Mouse (Mus musculus): ENCODE data around the gene Gm28042. TPM values are rescaled to one million over a fixed set of nuclear protein-coding genes. Genes with fewer than 3 reads are reported as not detected.

Gene Gm28042
- polyA plus RNA-seq, 1 experiment from 2014 or later: 1.9 TPM

GRCm38 (mm10) chr2:119995391-119996281, 31.7 kb upstream of the Gm28042 start:
- ATAC-seq (ENCODE audit: extremely low read depth, insufficient number of reproducible peaks, low FRiP score, low TSS enrichment): 0 out of 2 replicates have a peak, but pooled peaks have one; percentile 34
- Histone ChIP-seq H3K4me3 (no peak overlapping the region), H3K9me3 (no peaks in the 10 kb centered on the region), H3K9ac (peak overlapping the region; percentile 59), H3K27me3 (replicated peaks) (no peaks in the 10 kb centered on the region), H3K4me1 (peaks cover 28% of the 10 kb centered on the region), H3K27ac (replicated peaks) (peak overlapping the region; percentile 87), H3K4me2 (no peak overlapping the region; the same call in 1 of the 2 replicates), H3K36me3 (no peaks in the 10 kb centered on the region)
- WGBS: 40% methylated on average over 9 of the region's 9 CpGs

- ATAC-seq (ENCODE audit: extremely low read depth, insufficient number of reproducible peaks, low FRiP score, low TSS enrichment): no peak
- Histone ChIP-seq H3K9me3 (no peaks in the 10 kb centered on the region), H3K4me1 (peaks cover 41% of the 10 kb centered on the region)
These were observed 29.9 kb upstream of the Gm28042 start for GRCm38 (mm10) chr2:119997354-119997753.

GRCm38 (mm10) chr2:119999731-120000130, 27.6 kb upstream of the Gm28042 start:
- peaks cover 39% of the 10 kb centered on the region for H3K4me1 ChIP-seq
- no peaks in the 10 kb centered on the region for H3K36me3 ChIP-seq
- H3K27me3 ChIP-seq (replicated peaks): no peaks in the 10 kb centered on the region
- no peak overlapping the region for H3K27ac ChIP-seq (replicated peaks)
- H3K4me3 ChIP-seq: no peak overlapping the region
- no peaks in the 10 kb centered on the region for H3K9me3 ChIP-seq
- H3K4me2 ChIP-seq: no peak overlapping the region
- H3K9ac ChIP-seq: no peak overlapping the region
- ATAC-seq (ENCODE audit: extremely low read depth, insufficient number of reproducible peaks, low FRiP score, low TSS enrichment): no peak
- WGBS: 79% methylated on average over 2 of the region's 2 CpGs

More at GRCm38 (mm10) chr2:119997354-119997753, 29.9 kb upstream of the Gm28042 start:
- H3K4me2 ChIP-seq: no peak overlapping the region
- WGBS: 68% methylated on average over 4 of the region's 4 CpGs
- no peaks in the 10 kb centered on the region for H3K27me3 ChIP-seq (replicated peaks)
- H3K27ac ChIP-seq (replicated peaks): no peak overlapping the region
- H3K4me3 ChIP-seq: no peak overlapping the region
- no peak overlapping the region for H3K9ac ChIP-seq
- H3K36me3 ChIP-seq: no peaks in the 10 kb centered on the region

- Histone ChIP-seq H3K27me3 (replicated peaks) (no peaks in the 10 kb centered on the region), H3K27ac (replicated peaks) (peak overlapping the region; percentile 67), H3K4me1 (peaks cover 26% of the 10 kb centered on the region), H3K4me3 (no peak overlapping the region), H3K9ac (peak overlapping the region; percentile 52; the same call in 1 of the 2 replicates), H3K9me3 (no peaks in the 10 kb centered on the region), H3K36me3 (no peaks in the 10 kb centered on the region), H3K4me2 (no peak overlapping the region)
- 44% methylated on average over 3 of the region's 3 CpGs for WGBS
- ATAC-seq (ENCODE audit: extremely low read depth, insufficient number of reproducible peaks, low FRiP score, low TSS enrichment): no peak
These were observed 26.3 kb upstream of the Gm28042 start for GRCm38 (mm10) chr2:120000882-120001584.

- Histone ChIP-seq H3K9me3 (no peaks in the 10 kb centered on the region), H3K36me3 (0 out of 2 replicates have a peak, but pooled peaks cover 3% of the 10 kb centered on the region), H3K27ac (replicated peaks) (no peak overlapping the region), H3K4me1 (peaks cover 17% of the 10 kb centered on the region), H3K4me3 (no peak overlapping the region), H3K9ac (no peak overlapping the region), H3K27me3 (replicated peaks) (no peaks in the 10 kb centered on the region), H3K4me2 (no peak overlapping the region)
- ATAC-seq (ENCODE audit: extremely low read depth, insufficient number of reproducible peaks, low FRiP score, low TSS enrichment): no peak
- WGBS: 67% methylated on average over 4 of the region's 4 CpGs
These were observed 25.3 kb upstream of the Gm28042 start for GRCm38 (mm10) chr2:120001956-120002355.

GRCm38 (mm10) chr2:120003970-120004369, 23.3 kb upstream of the Gm28042 start:
- peaks cover 21% of the 10 kb centered on the region for H3K4me1 ChIP-seq
- H3K27ac ChIP-seq (replicated peaks): no peak overlapping the region
- ATAC-seq (ENCODE audit: extremely low read depth, insufficient number of reproducible peaks, low FRiP score, low TSS enrichment): no peak
- H3K9me3 ChIP-seq: no peaks in the 10 kb centered on the region
- no peak overlapping the region for H3K4me3 ChIP-seq
- H3K4me2 ChIP-seq: no peak overlapping the region
- H3K9ac ChIP-seq: no peak overlapping the region
- no peaks in the 10 kb centered on the region for H3K27me3 ChIP-seq (replicated peaks)
- 0 out of 2 replicates have a peak, but pooled peaks cover 3% of the 10 kb centered on the region for H3K36me3 ChIP-seq
- 75% methylated on average over 2 of the region's 2 CpGs for WGBS

- Histone ChIP-seq H3K27ac (replicated peaks) (no peak overlapping the region), H3K4me2 (no peak overlapping the region), H3K27me3 (replicated peaks) (no peaks in the 10 kb centered on the region), H3K4me1 (peaks cover 7% of the 10 kb centered on the region), H3K9me3 (no peaks in the 10 kb centered on the region), H3K9ac (no peak overlapping the region), H3K36me3 (0 out of 2 replicates have a peak, but pooled peaks cover 3% of the 10 kb centered on the region), H3K4me3 (no peak overlapping the region)
- no peak for ATAC-seq (ENCODE audit: extremely low read depth, insufficient number of reproducible peaks, low FRiP score, low TSS enrichment)
- 88% methylated on average over 7 of the region's 7 CpGs for WGBS
These were observed 20.6 kb upstream of the Gm28042 start for GRCm38 (mm10) chr2:120006696-120007095.

GRCm38 (mm10) chr2:120007680-120008210, 19.5 kb upstream of the Gm28042 start:
- H3K4me1 ChIP-seq: peaks cover 5% of the 10 kb centered on the region; the same call in 1 of the 2 replicates
- H3K36me3 ChIP-seq: 0 out of 2 replicates have a peak, but pooled peaks cover 3% of the 10 kb centered on the region
- H3K9ac ChIP-seq: no peak overlapping the region
- ATAC-seq (ENCODE audit: extremely low read depth, insufficient number of reproducible peaks, low FRiP score, low TSS enrichment): no peak
- H3K4me3 ChIP-seq: no peak overlapping the region
- no peaks in the 10 kb centered on the region for H3K9me3 ChIP-seq
- no peak overlapping the region for H3K4me2 ChIP-seq
- H3K27me3 ChIP-seq (replicated peaks): no peaks in the 10 kb centered on the region
- H3K27ac ChIP-seq (replicated peaks): no peak overlapping the region
- 83% methylated on average over 4 of the region's 4 CpGs for WGBS

GRCm38 (mm10) chr2:120008672-120009071, 18.6 kb upstream of the Gm28042 start:
- WGBS: 53% methylated on average over 4 of the region's 4 CpGs
- no peaks in the 10 kb centered on the region for H3K27me3 ChIP-seq (replicated peaks)
- H3K4me3 ChIP-seq: no peak overlapping the region
- no peaks in the 10 kb centered on the region for H3K9me3 ChIP-seq
- no peak for ATAC-seq (ENCODE audit: extremely low read depth, insufficient number of reproducible peaks, low FRiP score, low TSS enrichment)
- H3K36me3 ChIP-seq: peaks cover 8% of the 10 kb centered on the region; the same call in 1 of the 2 replicates
- peak overlapping the region; percentile 12; the same call in 1 of the 2 replicates for H3K27ac ChIP-seq (replicated peaks)
- H3K9ac ChIP-seq: no peak overlapping the region
- no peak overlapping the region for H3K4me2 ChIP-seq
- H3K4me1 ChIP-seq: peaks cover 8% of the 10 kb centered on the region; the same call in 1 of the 2 replicates

GRCm38 (mm10) chr2:120011462-120012200, 15.7 kb upstream of the Gm28042 start:
- H3K27ac ChIP-seq (replicated peaks): no peak overlapping the region
- no peaks in the 10 kb centered on the region for H3K9me3 ChIP-seq
- ATAC-seq (ENCODE audit: extremely low read depth, insufficient number of reproducible peaks, low FRiP score, low TSS enrichment): no peak
- H3K9ac ChIP-seq: 0 out of 2 replicates have a peak overlapping the region, but pooled peaks have one; percentile 3
- WGBS: 69% methylated on average over 8 of the region's 8 CpGs
- H3K4me1 ChIP-seq: peaks cover 8% of the 10 kb centered on the region; the same call in 1 of the 2 replicates
- no peak overlapping the region for H3K4me2 ChIP-seq
- no peak overlapping the region for H3K4me3 ChIP-seq
- H3K36me3 ChIP-seq: peaks cover 20% of the 10 kb centered on the region
- no peaks in the 10 kb centered on the region for H3K27me3 ChIP-seq (replicated peaks)
